Mouse (Mus musculus) fat pad, adult 2 months (tissue): Measurements from ENCODE around the gene Efna5.

Source experiments
- DNase-seq: peaks from one replicate; pipeline ENCODE4 v3.0.0-alpha.2; 2011; ENCODE audit warnings: low read depth, low spot score; ENCODE audit errors: extremely low read depth

Efna5 gene

GRCm38 (mm10) chr17:62615159-62615558, 266.0 kb downstream of the Efna5 start:
- no peak for DNase-seq

DNA sequence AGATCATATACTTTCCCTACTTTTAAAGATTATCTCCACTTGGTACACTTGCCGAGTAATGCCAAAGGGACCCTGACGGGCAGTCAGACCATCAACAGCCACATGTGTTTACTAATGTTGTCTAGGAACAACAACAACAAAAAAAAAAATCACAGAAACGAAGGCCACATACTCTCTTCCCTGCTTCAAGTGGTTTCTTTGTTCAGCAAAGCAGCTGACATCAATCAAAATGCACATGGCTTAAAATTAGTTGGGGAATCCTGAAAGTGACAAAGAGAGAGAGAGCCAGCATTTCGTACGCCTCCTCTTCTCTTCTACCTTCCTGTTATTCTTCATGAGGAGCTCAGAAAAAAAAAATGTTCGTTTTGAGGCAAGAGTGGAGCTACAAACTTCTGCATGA, 266.4 kb downstream of the Efna5 start:
- DNase-seq: no peak

- DNase-seq: no peak
Observed at GRCm38 (mm10) chr17:62614237-62614636, 266.9 kb downstream of the Efna5 start.

GRCm38 (mm10) chr17:62613232-62613631, 267.9 kb downstream of the Efna5 start:
- DNase-seq: no peak

DNA sequence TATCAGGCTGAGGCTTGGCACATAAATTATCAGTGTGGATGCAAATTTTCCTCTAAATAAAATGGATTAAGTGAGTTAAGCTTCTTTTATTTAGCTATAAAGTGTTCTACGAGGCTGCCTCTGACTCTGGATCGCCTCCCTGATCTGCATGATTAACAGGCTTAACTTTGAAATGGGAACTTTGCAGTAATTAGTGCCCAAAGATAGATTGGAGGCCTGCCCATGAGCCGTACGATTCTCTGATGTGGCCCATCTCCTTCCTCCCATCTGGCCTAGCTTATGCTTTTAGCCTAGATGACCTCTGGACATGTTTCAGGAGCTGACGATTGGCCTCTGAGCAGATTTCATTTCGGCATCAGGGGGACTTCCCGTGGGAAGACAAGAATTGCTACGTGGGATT, 273.0 kb downstream of the Efna5 start:
- no peak for DNase-seq

DNA sequence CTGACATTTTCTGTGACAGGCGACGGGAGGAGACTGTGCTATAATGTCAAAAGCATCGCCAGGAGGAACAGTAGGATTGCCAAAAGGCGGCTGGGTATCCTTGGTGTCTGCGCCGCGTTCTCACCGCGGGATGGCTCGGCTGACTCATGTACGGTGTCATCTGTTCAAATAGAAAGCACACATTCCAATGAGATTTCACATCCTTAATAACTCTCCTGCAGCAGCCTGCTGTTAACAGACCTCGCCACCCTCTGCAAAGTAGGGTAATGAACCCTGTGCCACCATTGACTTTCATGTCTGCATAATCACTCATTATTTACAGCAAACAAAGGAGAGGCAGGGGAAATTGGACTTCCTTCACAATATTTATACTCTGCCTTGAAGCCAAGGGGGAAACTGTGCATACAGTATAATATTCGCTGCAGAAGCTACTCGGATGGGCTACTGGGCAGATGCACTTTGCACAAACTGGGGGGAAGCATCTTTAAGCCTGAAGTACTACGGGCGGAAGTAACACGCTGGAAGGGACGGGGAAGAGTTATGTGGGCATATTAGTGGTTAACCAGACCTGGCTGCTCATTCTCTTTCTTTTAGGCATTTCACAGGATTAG, 273.7 kb downstream of the Efna5 start:
- no peak for DNase-seq

DNA sequence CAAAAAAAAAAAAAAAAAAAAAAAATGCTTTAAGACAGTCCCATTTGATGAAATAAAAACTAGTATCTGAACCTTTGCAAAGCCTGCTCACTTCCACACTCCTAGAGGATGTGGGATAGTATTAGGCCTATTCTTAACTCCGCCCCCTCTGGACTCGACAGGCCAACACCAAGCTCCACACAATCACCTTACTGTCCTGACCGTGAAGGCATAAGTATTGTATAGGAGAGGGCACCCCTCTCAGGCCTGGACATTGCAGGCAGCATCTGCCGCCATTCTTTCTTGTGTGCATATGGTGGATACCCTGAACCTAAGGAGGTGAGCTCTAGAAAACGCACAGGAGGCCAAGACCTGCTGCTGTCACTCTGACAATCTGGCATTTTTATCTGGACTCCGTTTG, 274.4 kb downstream of the Efna5 start:
- no peak for DNase-seq

DNA sequence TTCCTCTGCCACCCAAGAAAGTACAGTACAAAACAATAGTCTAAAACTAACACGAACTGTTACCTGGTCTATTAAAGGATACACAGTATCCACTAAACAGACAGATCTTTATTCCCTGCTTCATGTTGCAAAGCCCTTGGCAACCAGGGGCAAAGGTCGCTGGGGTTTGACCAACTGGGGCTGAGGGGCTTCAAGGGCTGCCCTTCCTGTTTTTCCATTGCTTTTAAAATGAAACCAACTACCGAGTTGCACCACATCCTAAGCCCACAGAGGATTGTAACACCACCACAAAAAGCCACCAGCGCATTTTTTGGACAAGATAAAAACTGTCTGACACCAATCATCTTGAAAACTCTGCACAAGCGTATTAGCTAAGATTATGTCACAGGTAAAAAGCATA, 276.8 kb downstream of the Efna5 start:
- no peak for DNase-seq

DNA sequence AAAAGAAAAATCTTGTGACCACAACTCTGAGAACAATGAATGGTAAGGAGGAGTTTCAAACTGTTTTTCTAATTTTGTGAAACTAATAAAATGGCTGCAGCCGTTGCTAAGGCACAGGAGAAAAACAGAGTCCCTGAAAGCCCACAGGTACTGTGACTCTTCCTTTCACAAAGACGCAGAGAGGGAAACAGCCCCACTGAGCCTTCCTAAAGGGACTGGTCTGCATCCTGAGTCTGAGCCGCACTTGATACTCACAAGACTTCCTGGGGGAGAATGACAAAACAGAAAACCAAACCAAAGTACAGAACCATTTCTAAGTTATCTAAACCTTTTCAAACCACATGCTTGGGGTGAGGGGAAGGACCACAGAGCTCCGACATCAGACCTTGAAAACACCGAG, 277.5 kb downstream of the Efna5 start:
- DNase-seq: no peak

DNA sequence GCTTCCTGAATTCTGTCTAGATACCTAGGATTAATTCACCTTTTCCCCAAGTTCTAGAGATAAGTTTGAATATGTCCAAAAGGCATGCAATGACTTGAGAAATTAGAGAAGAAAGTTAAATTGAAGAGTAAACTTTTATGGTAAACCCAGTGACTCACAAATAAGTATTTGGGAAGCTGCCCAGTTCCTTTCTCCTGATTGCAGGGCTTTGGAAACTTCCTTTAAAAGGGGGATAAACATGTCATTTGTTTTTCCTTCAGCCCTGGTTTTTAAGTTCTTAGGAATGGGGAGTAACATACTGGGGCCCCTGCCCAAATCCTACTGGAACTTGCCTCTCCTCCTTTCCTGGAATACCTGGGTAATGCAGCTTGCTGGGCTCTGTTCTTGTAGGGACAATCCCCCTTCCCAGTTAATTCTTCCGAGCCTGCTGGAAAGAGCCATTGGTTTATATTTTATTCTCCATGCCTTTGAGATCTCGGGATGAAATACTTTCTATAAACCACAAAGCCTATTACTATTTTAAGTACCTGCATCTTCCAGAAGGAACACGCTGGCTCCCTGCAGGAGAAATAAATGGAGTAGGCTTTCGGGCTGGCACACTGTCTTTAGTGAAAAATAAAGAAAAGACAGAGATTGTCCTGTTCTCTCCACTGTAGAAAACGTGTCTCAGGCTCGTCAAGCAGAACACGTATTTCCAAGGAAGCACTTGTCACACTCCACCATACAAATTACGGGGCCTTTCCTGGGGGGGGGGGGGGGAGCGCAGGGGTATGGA, 282.2 kb downstream of the Efna5 start:
- no peak for DNase-seq

GRCm38 (mm10) chr17:62592436-62593074, 288.6 kb downstream of the Efna5 start:
- DNase-seq: no peak

DNA sequence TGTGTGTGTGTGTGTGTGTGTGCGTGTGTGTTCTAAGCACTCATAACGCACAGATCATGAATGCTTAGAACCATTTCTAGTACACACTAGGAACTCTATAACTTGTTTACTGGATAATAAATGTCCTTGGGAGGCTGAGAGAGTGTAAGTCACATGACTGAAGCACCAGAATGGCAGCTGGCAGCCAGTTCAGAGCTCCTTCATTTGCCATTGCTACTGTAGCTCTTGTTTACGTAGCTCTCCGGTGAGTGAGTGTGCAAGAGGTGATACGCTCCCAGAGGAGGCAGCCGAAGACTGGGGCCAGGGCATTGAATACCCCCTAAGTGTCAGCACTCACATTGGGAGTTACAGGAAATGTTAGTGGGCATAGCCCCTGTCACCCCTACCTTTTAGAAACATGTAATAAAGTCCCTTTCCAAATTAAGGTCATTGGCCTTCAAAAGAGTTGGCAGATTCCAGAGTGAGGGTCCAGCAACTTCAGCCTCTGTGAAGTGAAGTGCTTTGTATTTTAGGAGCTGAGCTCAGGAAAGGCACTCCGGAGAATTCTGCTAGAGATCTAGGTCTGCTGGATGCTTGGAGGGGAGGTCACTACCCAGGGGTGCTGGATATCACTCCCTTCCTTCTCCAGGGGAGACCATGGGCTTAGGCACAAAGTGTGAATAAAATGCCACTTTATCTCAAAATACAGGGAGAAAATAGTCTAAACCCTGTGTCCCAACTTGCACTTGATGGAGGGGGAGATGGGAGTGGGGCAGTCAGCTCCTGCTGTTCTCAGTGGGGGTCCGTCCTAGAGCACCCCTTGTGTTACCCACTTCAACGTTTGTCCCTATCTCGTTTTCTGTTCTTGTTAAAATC, 289.3 kb downstream of the Efna5 start:
- DNase-seq: no peak

- no peak for DNase-seq
Observed at GRCm38 (mm10) chr17:62590685-62591460, 290.2 kb downstream of the Efna5 start.

DNA sequence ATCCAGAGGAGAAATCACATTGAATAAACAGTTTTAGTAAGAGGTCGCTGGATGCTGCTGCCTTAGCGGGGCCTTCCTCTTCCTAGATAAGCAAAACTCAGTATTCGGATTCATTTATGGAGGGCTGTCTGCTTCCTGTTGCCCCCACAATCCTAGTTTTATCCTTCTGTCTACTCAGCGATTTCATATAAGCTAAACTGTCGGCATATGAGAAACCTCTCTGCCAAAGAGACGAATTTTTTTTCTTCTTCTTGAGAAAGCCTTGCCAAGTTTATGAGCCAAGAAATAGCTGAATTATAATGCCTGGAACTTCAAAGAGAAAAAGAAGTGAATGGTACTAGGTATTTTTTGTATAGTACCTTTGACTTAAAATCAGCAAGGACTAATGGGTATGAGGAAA, 301.0 kb downstream of the Efna5 start:
- no peak for DNase-seq

- DNase-seq: no peak
Observed at GRCm38 (mm10) chr17:62579618-62580017, 301.5 kb downstream of the Efna5 start.

DNA sequence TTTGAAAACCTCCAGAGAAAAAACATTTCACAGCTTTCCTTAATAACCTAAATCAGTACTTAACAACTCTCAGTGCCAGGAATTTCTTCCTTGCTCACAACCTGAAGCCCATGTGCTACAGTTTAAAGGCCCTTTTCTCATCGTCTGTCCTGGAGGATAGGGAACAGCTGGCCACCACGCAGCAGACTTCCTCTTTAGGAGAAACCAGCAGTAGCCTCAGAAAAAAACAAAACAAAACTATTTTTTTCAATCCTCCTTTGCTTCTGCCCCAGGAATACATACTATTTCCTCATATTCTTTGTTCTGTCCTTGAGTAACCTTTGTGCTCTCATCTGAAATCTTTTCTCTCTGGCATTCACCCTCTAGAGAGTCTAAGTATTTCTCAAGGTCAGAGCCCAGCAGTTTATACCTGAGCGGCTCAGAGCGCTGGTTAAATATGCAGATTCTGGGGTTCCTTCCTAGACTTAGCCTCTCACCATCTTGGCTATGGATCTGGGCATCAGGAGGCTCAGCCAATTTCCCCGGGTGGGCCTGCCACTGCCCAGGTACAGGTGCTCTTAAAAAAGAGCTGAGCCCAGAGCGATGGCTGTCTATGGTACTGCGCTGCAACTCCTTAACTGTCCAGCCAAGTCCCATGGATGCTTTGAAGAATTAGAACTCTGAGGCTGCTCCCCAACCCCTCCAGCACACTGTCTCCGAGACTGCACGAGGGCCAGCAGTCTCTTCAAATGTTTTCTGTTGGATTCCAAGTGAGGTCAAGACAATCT, 306.4 kb downstream of the Efna5 start:
- DNase-seq: no peak

DNA sequence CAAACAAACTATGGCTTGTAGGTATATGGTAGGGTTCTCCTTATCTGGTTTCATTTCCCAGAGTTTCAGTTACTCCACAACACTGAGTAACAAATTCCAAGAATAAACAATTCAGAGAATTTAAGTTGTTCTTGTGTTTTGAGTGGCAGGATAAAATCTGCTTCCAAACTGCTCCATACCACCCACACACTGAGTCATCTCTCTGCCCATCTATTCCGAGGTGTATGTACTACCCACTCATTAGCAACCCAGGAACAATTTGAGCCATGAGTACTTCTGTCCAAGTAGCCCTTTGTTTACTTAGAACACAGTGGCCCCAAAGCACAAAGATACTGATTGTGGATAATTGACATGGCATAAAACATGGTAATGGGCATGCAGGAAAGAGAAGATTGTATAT, 311.0 kb downstream of the Efna5 start:
- DNase-seq: no peak

DNA sequence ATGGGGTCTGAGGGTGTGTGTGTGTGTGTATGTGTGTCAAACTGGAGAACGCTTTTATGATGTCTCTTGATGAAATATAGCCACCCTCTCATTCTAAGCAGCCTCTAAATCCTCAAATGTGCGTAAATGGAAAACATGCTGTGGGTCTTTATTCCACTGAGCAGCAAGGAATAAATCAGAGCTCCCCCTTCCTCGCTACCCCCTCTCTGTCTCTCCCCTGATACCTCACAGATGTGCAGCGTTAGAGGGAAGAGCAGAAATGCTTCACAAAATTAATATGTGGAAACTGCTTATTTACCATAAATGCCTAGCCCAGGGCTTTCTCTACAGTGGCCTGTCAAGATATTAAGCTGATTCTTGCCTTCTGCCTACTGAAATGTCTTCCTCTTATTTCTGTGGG, 313.1 kb downstream of the Efna5 start:
- no peak for DNase-seq

DNA sequence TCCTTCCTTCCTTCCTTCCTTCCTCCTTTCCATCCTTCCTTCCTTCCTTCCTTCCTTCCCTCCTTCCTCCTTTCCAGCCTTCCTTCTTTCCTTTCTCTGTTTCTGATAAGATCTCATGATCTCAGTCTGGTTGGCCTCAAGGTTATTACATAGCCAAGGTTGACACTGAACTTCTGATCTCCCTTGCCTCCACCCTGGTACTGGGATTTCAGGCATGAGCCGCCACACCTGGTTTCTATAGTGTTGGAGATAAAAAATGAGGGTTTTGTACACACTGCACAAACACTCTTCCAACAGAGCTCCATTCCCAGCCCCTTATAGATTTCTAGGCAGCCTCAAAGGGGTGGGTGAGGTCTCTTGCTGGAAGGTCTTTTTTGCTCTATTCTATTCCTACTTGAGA, 315.5 kb downstream of the Efna5 start:
- no peak for DNase-seq

- DNase-seq: no peak
Observed at GRCm38 (mm10) chr17:62562439-62562838, 318.7 kb downstream of the Efna5 start.
